Mouse (Mus musculus) kidney, embryonic 15.5 days (tissue): ENCODE measurements around the gene Dcps. TPM values are rescaled to one million over a fixed set of nuclear protein-coding genes. Genes with fewer than 3 reads are reported as not detected.

Source experiments
- ATAC-seq: fragments of 200-750 bp; cut with Nextera tagmentation; replicated peaks from 2 replicates; pipeline ENCODE4 v1.8.0; 2017; ENCODE audit warnings: moderate TSS enrichment; ENCODE audit not compliant: low FRiP score
- H3K27ac ChIP-seq: fragments of 300-500 bp; sonication (generic); 2 replicates; pipeline ENCODE4 v1.5.1; 2015; ENCODE audit warnings: mild to moderate bottlenecking, inconsistent platforms
- H3K27me3 ChIP-seq: fragments of 300-500 bp; sonication (generic); 2 replicates; pipeline ENCODE4 v1.6.1; 2015; ENCODE audit warnings: inconsistent platforms
- H3K36me3 ChIP-seq: fragments of 300-500 bp; sonication (generic); 2 replicates; pipeline ENCODE4 v1.6.1; 2015; ENCODE audit warnings: inconsistent platforms
- H3K4me1 ChIP-seq: fragments of 300-500 bp; sonication (generic); 2 replicates; pipeline ENCODE4 v1.6.1; 2015; ENCODE audit warnings: inconsistent platforms
- H3K4me2 ChIP-seq: fragments of 300-500 bp; sonication (generic); 2 replicates; pipeline ENCODE4 v1.6.1; 2015; ENCODE audit warnings: moderate library complexity, mild to moderate bottlenecking, inconsistent platforms
- H3K4me3 ChIP-seq: fragments of 300-500 bp; sonication (generic); replicated peaks from 2 replicates; pipeline ENCODE4 v1.5.1; 2015; ENCODE audit warnings: mild to moderate bottlenecking, inconsistent platforms
- H3K9ac ChIP-seq: fragments of 300-500 bp; sonication (generic); 2 replicates; pipeline ENCODE4 v1.6.1; 2015; ENCODE audit warnings: mild to moderate bottlenecking, inconsistent platforms
- H3K9me3 ChIP-seq: fragments of 300-500 bp; sonication (generic); replicated peaks from 2 replicates; pipeline ENCODE4 v1.6.1; 2016; ENCODE audit warnings: inconsistent platforms
- WGBS: fragments of 180-500 bp; shearing (Covaris S2); methylation state at CpG from one replicate; pipeline ENCODE4 v1.1.7; 2015; ENCODE audit warnings: mixed read lengths; 5-methylcytosine and 5-hydroxymethylcytosine counted together
- polyA plus RNA-seq: library from polyadenylated mRNA; unstranded; fragments of >200 nt; fragmentation: Nextera tagmentation; extraction: Ambion mirVana; gene quantifications from 2 replicates; pipeline ENCODE4 v1.2.1, GENCODE M21; 2015

Dcps gene
- polyA plus RNA-seq, 1 experiment from 2014 or later: 95.4 TPM

DNA sequence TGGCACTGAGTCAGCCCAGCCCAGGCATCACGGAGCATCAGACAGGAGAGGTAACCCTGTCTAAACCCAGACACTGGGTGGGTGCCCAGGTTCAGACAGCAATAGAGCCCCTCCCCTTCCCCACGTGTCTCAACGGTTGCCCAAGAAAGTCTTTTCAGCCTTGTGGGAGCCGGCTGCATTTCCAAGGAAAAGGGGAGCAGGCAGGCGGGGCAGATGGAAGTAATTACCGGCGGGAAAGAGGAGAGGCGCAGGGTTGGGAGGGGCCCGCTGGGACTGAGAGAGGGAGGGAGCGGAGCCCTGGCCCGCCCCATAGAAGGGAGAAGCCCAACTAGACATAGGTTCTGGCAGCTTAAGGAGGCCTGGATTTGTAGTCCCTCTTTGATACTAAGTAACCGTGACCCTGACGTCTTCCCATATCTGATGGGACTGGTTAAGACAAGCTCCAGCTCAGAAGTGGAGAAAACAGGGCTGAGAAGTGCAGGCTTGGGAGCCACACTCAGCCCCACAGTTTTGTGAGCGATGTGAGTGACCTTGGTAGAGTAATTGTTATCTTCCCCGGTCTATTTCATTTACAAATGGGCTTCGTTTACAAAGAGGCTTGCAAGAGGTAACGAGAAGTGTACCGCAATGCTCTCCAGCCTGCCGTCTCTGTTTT is 63.8 kb downstream of the Dcps start:
- ATAC-seq: no peak
- Histone ChIP-seq H3K4me3 (no peak overlapping the region), H3K4me2 (peak overlapping the region; percentile 22), H3K9ac (no peak overlapping the region), H3K27ac (no peak overlapping the region), H3K9me3 (no peaks in the 10 kb centered on the region), H3K27me3 (no peaks in the 10 kb centered on the region), H3K36me3 (no peaks in the 10 kb centered on the region), H3K4me1 (peaks cover 27% of the 10 kb centered on the region)
- WGBS: 22% methylated on average over 19 of the region's 19 CpGs

DNA sequence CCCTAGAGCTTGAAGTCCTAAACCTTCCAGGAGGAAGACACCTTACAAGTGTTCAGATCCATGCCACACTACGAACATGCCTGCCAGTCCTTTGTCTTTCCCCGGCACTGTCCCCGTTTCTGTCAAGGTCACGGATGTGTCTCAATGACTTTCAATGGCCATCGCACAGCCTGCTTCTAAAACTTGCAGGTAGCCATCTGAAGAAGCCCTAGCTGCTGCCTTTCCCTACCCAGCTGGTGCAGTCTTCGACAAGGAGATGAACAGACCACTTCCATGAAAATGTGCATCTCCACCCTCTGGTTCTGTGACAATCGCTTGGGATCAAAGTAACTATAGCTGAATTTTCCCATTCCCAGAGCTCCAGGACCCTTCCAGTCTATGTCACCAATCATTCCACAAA is 64.4 kb downstream of the Dcps start:
- H3K36me3 ChIP-seq: no peaks in the 10 kb centered on the region
- no peak overlapping the region for H3K4me3 ChIP-seq
- H3K4me1 ChIP-seq: peaks cover 25% of the 10 kb centered on the region
- H3K9me3 ChIP-seq: no peaks in the 10 kb centered on the region
- 84% methylated on average over 7 of the region's 7 CpGs for WGBS
- no peak overlapping the region for H3K27ac ChIP-seq
- no peak overlapping the region for H3K9ac ChIP-seq
- H3K27me3 ChIP-seq: no peaks in the 10 kb centered on the region
- ATAC-seq: no peak
- no peak overlapping the region; the same call in 1 of the 2 replicates for H3K4me2 ChIP-seq

DNA sequence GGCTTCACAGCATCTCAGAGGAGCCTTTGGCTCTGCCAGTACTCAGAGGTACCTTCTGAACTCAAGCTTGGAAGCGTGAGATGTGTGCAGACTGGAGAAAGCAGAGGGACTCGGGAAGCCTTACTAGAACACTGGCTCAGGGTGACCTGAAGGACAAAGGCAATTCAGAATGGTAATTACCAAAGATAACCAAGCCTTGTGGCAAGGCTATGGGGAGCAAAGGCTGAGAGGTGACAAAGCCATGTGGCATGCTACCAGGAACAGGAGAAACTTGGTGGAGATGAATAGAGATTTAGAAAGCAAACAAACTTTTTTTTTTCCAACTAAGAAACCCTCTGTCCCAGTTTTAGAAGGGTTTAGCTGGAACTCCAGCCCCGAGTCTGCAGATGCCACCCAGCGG is 65.3 kb downstream of the Dcps start:
- ATAC-seq: no peak
- H3K36me3 ChIP-seq: no peaks in the 10 kb centered on the region
- H3K27ac ChIP-seq: no peak overlapping the region
- H3K4me2 ChIP-seq: no peak overlapping the region
- H3K4me3 ChIP-seq: no peak overlapping the region
- WGBS: 74% methylated on average over 4 of the region's 4 CpGs
- H3K27me3 ChIP-seq: no peaks in the 10 kb centered on the region
- H3K4me1 ChIP-seq: peaks cover 22% of the 10 kb centered on the region
- H3K9ac ChIP-seq: no peak overlapping the region
- H3K9me3 ChIP-seq: no peaks in the 10 kb centered on the region

DNA sequence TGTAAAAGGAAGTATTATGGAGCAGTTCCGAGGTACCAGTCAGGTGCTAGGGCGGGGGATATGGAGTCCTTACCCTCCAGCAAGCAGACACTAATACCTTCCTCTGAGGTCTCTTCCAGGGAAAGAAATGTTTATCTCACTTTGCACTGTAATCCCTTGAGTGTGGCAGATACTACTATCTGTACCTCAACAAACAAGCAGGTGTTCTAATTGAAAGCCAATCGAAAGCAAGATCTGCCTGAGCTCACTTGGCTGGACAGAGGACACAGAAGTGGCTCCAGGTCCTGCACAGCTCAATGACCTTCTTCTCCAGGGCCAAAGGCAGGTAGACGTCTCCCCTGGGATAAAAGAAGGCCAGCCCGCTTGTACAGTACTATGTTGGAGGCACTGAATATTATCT is 65.8 kb downstream of the Dcps start:
- Histone ChIP-seq H3K27ac (no peak overlapping the region), H3K9me3 (no peaks in the 10 kb centered on the region), H3K4me3 (no peak overlapping the region), H3K27me3 (no peaks in the 10 kb centered on the region), H3K4me2 (no peak overlapping the region), H3K4me1 (peaks cover 20% of the 10 kb centered on the region), H3K36me3 (no peaks in the 10 kb centered on the region), H3K9ac (no peak overlapping the region)
- ATAC-seq: no peak
- WGBS: 88% methylated on average over 5 of the region's 5 CpGs

DNA sequence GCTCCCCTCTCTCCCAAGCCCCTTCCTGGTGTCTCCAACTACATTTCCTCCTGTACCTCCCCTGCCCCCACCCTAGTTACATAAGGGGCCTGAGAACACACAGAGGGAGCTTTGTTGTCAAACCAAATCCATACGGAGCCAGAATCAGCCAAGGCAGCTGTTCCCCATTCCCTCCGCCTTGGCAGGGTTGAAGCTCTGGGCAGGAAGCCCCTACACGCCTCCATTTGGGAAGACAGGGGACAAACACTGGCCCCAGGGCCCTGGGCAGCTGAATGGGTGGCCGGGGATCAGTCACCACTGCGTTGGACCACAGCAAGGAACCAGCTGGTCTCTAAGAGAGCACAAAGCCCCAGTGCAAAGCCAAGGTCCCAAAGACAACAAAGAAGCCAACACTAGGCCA is 66.9 kb downstream of the Dcps start:
- H3K27ac ChIP-seq: no peak overlapping the region
- H3K4me1 ChIP-seq: peaks cover 20% of the 10 kb centered on the region
- H3K36me3 ChIP-seq: no peaks in the 10 kb centered on the region
- H3K9ac ChIP-seq: no peak overlapping the region
- WGBS: 57% methylated on average over 5 of the region's 5 CpGs
- no peak overlapping the region for H3K4me3 ChIP-seq
- no peaks in the 10 kb centered on the region for H3K9me3 ChIP-seq
- no peaks in the 10 kb centered on the region for H3K27me3 ChIP-seq
- no peak overlapping the region for H3K4me2 ChIP-seq
- ATAC-seq: no peak

DNA sequence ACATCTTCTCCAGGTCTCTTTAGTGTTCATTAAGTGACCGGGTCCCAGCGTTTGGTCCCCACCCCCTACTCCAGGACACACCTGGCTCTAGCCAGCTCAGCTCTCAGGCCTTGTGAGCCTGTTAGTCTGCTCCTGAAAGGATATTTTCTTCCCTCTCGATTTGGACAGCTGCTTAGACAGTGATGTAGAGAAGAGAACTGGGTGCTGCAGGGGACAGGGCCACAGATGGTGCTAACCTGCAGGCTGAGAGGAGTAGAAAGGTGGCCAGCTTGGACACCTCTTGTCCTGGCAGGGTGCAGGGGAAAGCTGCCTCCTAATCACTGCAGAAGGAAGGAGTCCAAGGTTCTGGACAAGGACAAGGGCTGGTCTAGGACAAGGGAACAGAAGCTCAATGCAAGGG is 67.8 kb downstream of the Dcps start:
- no peak overlapping the region for H3K9ac ChIP-seq
- H3K4me3 ChIP-seq: no peak overlapping the region
- H3K27me3 ChIP-seq: no peaks in the 10 kb centered on the region
- no peaks in the 10 kb centered on the region for H3K36me3 ChIP-seq
- no peak overlapping the region for H3K27ac ChIP-seq
- H3K4me1 ChIP-seq: peaks cover 20% of the 10 kb centered on the region
- no peak overlapping the region for H3K4me2 ChIP-seq
- 76% methylated on average over 3 of the region's 3 CpGs for WGBS
- ATAC-seq: no peak
- no peaks in the 10 kb centered on the region for H3K9me3 ChIP-seq

DNA sequence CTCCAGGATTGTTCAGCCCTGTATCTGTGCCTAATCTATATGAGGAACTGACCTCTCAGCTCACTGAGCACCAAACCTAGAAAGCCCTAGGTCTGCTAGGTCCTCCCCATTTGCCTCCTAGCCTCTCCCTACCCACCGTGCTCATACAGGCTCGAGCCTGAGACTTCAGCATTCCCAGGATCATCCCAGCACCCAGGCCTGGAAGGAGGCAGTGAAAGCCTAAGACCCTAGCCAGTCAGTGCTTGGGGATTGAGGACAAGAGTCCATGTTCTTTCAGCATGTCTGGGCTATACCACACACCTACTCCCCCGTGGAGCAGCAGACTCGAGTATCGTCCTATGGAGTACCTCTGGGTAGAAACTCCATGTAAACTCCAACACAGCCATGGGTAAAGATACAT is 68.5 kb downstream of the Dcps start:
- no peak for ATAC-seq

DNA sequence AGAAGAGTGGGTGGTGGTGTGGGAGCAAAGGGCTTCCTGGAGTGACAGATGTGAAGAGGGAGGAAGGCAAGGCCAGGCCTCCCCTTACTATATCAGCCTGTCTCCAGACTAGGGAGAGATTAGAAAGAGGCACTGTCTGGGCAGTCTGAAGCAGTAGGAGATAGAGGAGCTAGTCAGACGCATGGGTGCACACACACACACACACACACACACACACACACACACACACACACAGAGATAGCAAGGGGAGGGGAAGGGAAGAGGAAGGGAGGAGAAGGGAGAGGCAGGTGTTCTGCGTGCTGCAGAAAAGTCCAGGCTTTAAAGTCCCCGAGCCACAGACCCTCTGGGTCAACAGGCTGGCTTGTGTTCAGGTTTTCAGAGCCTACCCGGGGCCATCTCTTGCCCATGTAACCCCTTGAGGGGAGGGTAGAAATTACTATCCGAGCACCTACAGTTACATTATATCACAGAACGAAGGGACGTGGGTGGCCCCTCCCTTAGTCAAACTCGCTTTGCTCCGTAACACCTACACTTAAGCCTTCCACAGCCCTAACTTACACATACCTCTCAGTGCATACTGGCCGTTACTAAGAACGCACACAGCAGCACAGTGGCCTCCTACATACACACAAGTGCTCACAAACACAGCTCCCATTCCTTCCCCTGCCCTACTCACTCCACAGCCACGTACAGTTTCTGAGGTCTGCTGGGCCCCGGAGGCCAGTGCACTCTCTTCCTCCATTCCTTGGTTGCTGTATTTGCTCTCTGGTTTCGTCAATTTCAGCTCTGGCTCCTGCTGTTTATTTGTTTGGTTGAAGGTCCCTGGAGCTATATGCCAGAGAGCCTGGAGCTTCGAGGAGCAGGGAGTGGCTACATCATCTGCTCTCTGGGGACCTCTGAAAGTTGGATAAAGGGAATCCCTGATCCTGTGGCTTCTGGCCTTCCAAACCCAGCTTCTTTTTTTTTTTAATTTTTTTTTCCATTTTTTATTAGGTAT is 69.7 kb downstream of the Dcps start:
- WGBS: 66% methylated on average over 12 of the region's 15 CpGs
- H3K27me3 ChIP-seq: no peaks in the 10 kb centered on the region
- peaks cover 11% of the 10 kb centered on the region; the same call in 1 of the 2 replicates for H3K4me1 ChIP-seq
- no peak overlapping the region for H3K9ac ChIP-seq
- no peaks in the 10 kb centered on the region for H3K36me3 ChIP-seq
- H3K27ac ChIP-seq: no peak overlapping the region
- H3K4me2 ChIP-seq: no peak overlapping the region
- H3K9me3 ChIP-seq: no peaks in the 10 kb centered on the region
- no peak overlapping the region for H3K4me3 ChIP-seq
- ATAC-seq: peak; percentile 66; the same call in 1 of the 2 replicates

More for the DNA sequence above, 68.5 kb downstream of the Dcps start:
- no peak overlapping the region for H3K4me3 ChIP-seq
- peaks cover 20% of the 10 kb centered on the region for H3K4me1 ChIP-seq
- no peaks in the 10 kb centered on the region for H3K36me3 ChIP-seq
- H3K9ac ChIP-seq: no peak overlapping the region
- H3K27me3 ChIP-seq: no peaks in the 10 kb centered on the region
- 88% methylated on average over 5 of the region's 5 CpGs for WGBS
- no peak overlapping the region for H3K27ac ChIP-seq
- H3K4me2 ChIP-seq: no peak overlapping the region
- H3K9me3 ChIP-seq: no peaks in the 10 kb centered on the region

DNA sequence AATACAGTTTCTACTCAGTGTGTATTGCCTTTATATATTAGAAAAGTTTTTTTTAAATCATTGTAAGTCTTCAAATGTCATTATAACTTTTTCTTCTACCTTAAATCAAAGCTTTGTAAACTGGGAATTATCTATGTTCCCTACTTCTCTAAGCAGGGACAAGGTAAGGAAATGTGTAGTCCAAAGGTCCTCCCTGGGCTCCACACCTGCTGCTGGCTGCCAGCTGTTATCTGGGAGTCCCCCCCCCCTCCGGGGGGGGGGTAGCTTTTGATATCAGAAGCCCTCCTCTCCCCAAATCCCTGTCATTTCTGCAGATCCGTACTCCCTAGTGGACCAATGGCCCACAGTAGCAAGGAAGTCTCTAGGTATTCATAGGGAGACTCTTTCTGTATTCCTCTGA is 70.4 kb downstream of the Dcps start:
- WGBS: 68% methylated on average over 2 of the region's 2 CpGs
- no peak overlapping the region for H3K9ac ChIP-seq
- no peaks in the 10 kb centered on the region for H3K9me3 ChIP-seq
- no peak overlapping the region for H3K4me3 ChIP-seq
- ATAC-seq: no peak
- no peak overlapping the region for H3K27ac ChIP-seq
- H3K27me3 ChIP-seq: no peaks in the 10 kb centered on the region
- H3K4me2 ChIP-seq: no peak overlapping the region
- H3K36me3 ChIP-seq: no peaks in the 10 kb centered on the region
- peaks cover 11% of the 10 kb centered on the region; the same call in 1 of the 2 replicates for H3K4me1 ChIP-seq

DNA sequence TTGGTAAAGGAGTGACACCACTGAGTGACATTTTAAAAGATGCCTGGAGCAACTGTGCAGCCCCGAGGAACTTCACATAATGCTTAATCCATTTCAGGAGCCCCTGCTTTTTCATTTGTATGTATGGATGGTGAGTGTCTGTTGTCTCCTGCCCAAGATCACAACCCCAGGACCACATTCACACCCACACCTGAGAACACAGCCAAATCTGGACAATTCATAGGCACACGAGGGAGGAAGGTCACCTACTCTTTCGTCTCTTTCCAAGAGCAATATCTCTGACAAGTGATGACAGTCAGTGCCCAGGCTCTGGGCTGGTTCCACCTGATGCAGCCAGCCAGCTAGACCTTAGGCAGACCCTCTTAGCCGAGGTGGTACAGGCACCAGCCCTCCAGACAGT is 71.2 kb downstream of the Dcps start:
- Histone ChIP-seq H3K27me3 (no peaks in the 10 kb centered on the region), H3K9ac (no peak overlapping the region), H3K4me1 (peaks cover 11% of the 10 kb centered on the region; the same call in 1 of the 2 replicates), H3K9me3 (no peaks in the 10 kb centered on the region), H3K36me3 (no peaks in the 10 kb centered on the region), H3K4me3 (no peak overlapping the region), H3K27ac (no peak overlapping the region), H3K4me2 (no peak overlapping the region)
- ATAC-seq: no peak
- WGBS: 79% methylated on average over 4 of the region's 4 CpGs

DNA sequence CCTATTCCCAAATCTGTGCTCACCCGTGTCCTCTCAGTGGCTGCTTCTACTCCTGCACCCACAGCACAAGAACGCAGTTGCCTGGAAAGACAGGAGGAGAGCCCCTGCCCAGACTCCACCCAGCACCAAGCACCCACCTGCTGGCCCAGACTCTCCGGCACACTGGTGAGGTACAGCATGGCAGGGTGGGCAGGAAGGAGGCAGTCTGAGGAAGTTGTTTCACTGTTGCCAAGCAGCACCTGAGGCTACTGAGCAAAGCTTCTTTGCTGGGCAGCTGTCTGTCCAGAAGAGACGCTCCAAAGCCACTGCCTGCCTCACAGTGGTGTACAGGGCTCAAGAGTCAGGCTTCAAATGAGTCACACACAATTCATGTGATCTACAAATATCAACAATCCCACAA is 77.1 kb downstream of the Dcps start:
- 73% methylated on average over 4 of the region's 4 CpGs for WGBS
- H3K4me2 ChIP-seq: no peak overlapping the region
- ATAC-seq: no peak; the same call in 1 of the 2 replicates
- H3K9ac ChIP-seq: no peak overlapping the region
- H3K27ac ChIP-seq: no peak overlapping the region
- H3K36me3 ChIP-seq: no peaks in the 10 kb centered on the region
- no peak overlapping the region for H3K4me3 ChIP-seq
- no peaks in the 10 kb centered on the region for H3K27me3 ChIP-seq
- no peaks in the 10 kb centered on the region for H3K4me1 ChIP-seq
- no peaks in the 10 kb centered on the region for H3K9me3 ChIP-seq

DNA sequence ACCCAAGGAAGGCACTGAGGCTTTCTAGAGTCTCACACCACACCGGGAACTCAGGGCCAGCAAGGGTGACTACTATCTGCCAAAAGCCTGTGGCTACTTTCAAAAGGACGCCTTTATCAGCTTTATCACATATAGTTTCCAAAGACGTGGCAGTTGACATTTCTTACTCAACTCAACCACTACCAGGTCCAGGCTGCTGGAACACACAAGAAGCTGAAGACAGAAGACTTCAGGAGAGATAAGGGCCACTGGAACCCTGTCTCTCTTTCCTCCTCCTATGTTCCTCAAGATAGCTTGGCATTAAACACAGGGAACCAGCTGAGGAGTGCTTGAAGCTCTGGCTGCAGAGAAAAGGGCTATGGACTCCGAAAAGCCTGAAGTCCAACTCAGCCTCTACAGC is 78.0 kb downstream of the Dcps start:
- whole genome bisulfite sequencing: 84% methylated on average over 4 of the region's 4 CpGs
- H3K4me1 ChIP-seq: no peaks in the 10 kb centered on the region
- H3K4me2 ChIP-seq: no peak overlapping the region
- no peaks in the 10 kb centered on the region for H3K9me3 ChIP-seq
- no peak overlapping the region for H3K9ac ChIP-seq
- no peak overlapping the region for H3K27ac ChIP-seq
- no peak for ATAC-seq
- H3K4me3 ChIP-seq: no peak overlapping the region
- H3K36me3 ChIP-seq: no peaks in the 10 kb centered on the region
- H3K27me3 ChIP-seq: no peaks in the 10 kb centered on the region
